Mouse (Mus musculus) bone marrow macrophage, adult 2 months (primary cell): ENCODE data around the gene Fam174a.

ENCODE experiments used
- CTCF ChIP-seq: IDR thresholded peaks from 2 replicates; pipeline ENCODE4 v1.5.1; 2012; ENCODE audit warnings: low read depth, mild to moderate bottlenecking, low read length, moderate library complexity
- POLR2A ChIP-seq: IDR thresholded peaks from 2 replicates; pipeline ENCODE4 v1.6.1; 2012; ENCODE audit warnings: mild to moderate bottlenecking, low read depth, low read length, borderline replicate concordance

GRCm38 (mm10) chr1:95342242-95342641, 28.8 kb downstream of the Fam174a start:
- TF ChIP-seq POLR2A (no peak), CTCF (no peak)
